ENCODE assay signal across 9 mouse cellular contexts in genomic region chr7:34806307-34806706, GRCm38 (mm10). TPM values are rescaled to one million over a fixed set of nuclear protein-coding genes. Genes with fewer than 3 reads are reported as not detected.
DNase-seq lines count a peak whose midpoint lies in the region; ATAC-seq and TF ChIP-seq lines count a peak whose summit lies in the region.
"Had no signal": no experiment of that assay in that cellular context is flagged by ENCODE, and none has a peak within 500 bp of the region (broad histone marks: within the 10 kb centered on the region; RNA-seq: fewer than 3 reads in every experiment).

No protein-coding gene starts in this region.

- WGBS in lung, embryonic 15.5 days = 47% methylated on average over 6 of the region's 6 CpGs
- 55% methylated on average over 6 of the region's 6 CpGs for WGBS in liver, postnatal 0 days (ENCODE audit: insufficient replicate concordance)

- no peaks in the 10 kb centered on the region for H3K9me3 ChIP-seq in lung, embryonic 15.5 days
- H3K9me3 ChIP-seq in liver, postnatal 0 days (ENCODE audit: low read length) = no peaks in the 10 kb centered on the region

- no peak overlapping the region for H3K4me3 ChIP-seq in lung, embryonic 15.5 days
- no peak overlapping the region for H3K4me3 ChIP-seq in liver, postnatal 0 days (ENCODE audit: low read depth, low read length)

- TF ChIP-seq CTCF in liver, postnatal 0 days (IDR thresholded peaks at IDR 0.05; ENCODE audit: low read depth) = no peak

- H3K4me1 ChIP-seq in lung, embryonic 15.5 days = peaks cover 1% of the 10 kb centered on the region
- H3K4me1 ChIP-seq in liver, postnatal 0 days (ENCODE audit: insufficient read depth) = no peaks in the 10 kb centered on the region

- DNase-seq in lung, postnatal 4 days = no peak
- DNase-seq in brain, adult 2 months (ENCODE audit: low read depth, low spot score) = peak; percentile 78
- peak; percentile 30 to 69 for DNase-seq in heart, adult 9 months (ENCODE audit: low spot score in 2 of 2)
- peak; percentile 40 to 51 for DNase-seq in layer of hippocampus, adult 8-10 months (ENCODE audit: low spot score in 2 of 2)
- DNase-seq in liver, postnatal 0 days = no peak
- DNase-seq in T-cell, adult 2 months (ENCODE audit: low spot score) = no peak
- DNase-seq: lung, embryonic 14.5 days had no signal

- no peak overlapping the region for H3K9ac ChIP-seq in lung, embryonic 15.5 days
- no peak overlapping the region for H3K9ac ChIP-seq in liver, postnatal 0 days (replicated peaks)
- H3K9ac ChIP-seq: lung, embryonic 14.5 days had no signal

- H3K4me2 ChIP-seq in lung, embryonic 15.5 days = no peak overlapping the region
- no peak overlapping the region for H3K4me2 ChIP-seq in liver, postnatal 0 days (ENCODE audit: low read depth, low read length)
- H3K4me2 ChIP-seq: lung, embryonic 14.5 days had no signal

- H3K36me3 ChIP-seq in lung, embryonic 15.5 days = no peaks in the 10 kb centered on the region
- H3K36me3 ChIP-seq in liver, postnatal 0 days (replicated peaks; ENCODE audit: insufficient read depth, low read length) = no peaks in the 10 kb centered on the region

- peaks cover 45% of the 10 kb centered on the region for H3K27me3 ChIP-seq in lung, embryonic 15.5 days
- peaks cover 22% of the 10 kb centered on the region for H3K27me3 ChIP-seq in liver, postnatal 0 days (ENCODE audit: insufficient read depth, low read length)

- H3K27ac ChIP-seq in lung, embryonic 15.5 days = no peak overlapping the region
- H3K27ac ChIP-seq in liver, postnatal 0 days (ENCODE audit: low read depth) = no peak overlapping the region

- 0 out of 2 replicates have a peak, but pooled peaks have one; percentile 19 for ATAC-seq in lung, embryonic 15.5 days (ENCODE audit: borderline replicate concordance, extremely low read depth, low FRiP score, low TSS enrichment)
- no peak for ATAC-seq in liver, postnatal 0 days
- ATAC-seq in CD4-positive, CD25-positive, alpha-beta regulatory T cell, adult 4 months = no peak

- no peak for TF ChIP-seq EP300 in liver, postnatal 0 days (IDR thresholded peaks at IDR 0.05; ENCODE audit: low read depth)

RNA-seq across cellular contexts. Expression of gene Chst8, which starts 6.2 kb away (rescaled TPM):
- polyA plus RNA-seq in lung, embryonic 15.5 days (2015; fragmentation: Nextera tagmentation; extraction: Ambion mirVana) = 4.4 TPM in 2 replicates
- total RNA-seq in layer of hippocampus, adult 8-10 months (2022) = 10 to 100 TPM; 28.5 to 37.0 (median 32.7) TPM
- 0.21 and 0.47 TPM in 2 replicates for polyA plus RNA-seq in liver, postnatal 0 days (2015; fragmentation: Nextera tagmentation; extraction: Ambion mirVana)
- under 1 TPM in 1 of 2 experiments, not detected in 1; 0.15 TPM for polyA plus RNA-seq in CD4-positive, CD25-positive, alpha-beta regulatory T cell, adult 4 months (2017; shearing (Covaris generic))

Comparison
In these comparisons a context has a peak if more than half of its experiments do, and no peak if none do; other contexts are left out.
1. DNase-seq: peak in brain, adult 2 months (single experiment), heart, adult 9 months (2 of 2) and layer of hippocampus, adult 8-10 months (2 of 2); none in lung, postnatal 4 days (0 of 2), liver, postnatal 0 days (single experiment) and T-cell, adult 2 months (single experiment).